Mouse (Mus musculus) ovary, adult 18-20 months (tissue): ENCODE results near the gene Pck1.

Source experiments
- DNase-seq: peaks from one replicate; pipeline ENCODE4 v3.0.0; 2022; ENCODE audit warnings: low spot score, mixed read lengths

The Pck1 gene

GRCm38 (mm10) chr2:173151352-173151751 is 1.5 kb upstream of the Pck1 start:
- DNase-seq: no peak

- no peak for DNase-seq
Measured at GRCm38 (mm10) chr2:173151784-173152284, 1.0 kb upstream of the Pck1 start.

- no peak for DNase-seq
Measured at GRCm38 (mm10) chr2:173153266-173153665, 418 bp downstream of the Pck1 start.

GRCm38 (mm10) chr2:173154513-173154912 is 1.7 kb downstream of the Pck1 start:
- no peak for DNase-seq

- no peak for DNase-seq
Measured at GRCm38 (mm10) chr2:173154962-173155361, 2.1 kb downstream of the Pck1 start.

- DNase-seq: no peak
Measured at GRCm38 (mm10) chr2:173155907-173156306, 3.1 kb downstream of the Pck1 start.

- DNase-seq: no peak
Measured at GRCm38 (mm10) chr2:173156923-173157322, 4.1 kb downstream of the Pck1 start.

DNA sequence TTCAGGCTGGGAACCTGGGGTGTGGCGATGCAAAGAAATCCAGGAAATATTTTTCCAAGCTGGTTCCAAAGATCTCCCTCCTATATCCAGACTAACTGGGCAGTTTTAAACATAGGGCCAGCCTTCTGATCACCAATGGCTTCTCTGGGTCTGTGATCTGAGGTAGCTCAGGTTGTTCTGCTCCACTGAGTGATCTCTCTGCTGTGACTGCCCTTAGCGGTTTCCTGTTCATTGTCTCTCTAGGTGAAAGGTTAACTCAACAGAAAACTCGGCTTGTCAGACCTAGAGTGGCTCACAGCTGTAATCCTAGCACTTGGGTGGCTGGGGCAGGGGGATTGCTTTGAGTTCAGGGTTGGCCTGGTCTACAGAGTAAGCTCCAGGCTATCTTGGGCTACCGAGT is 4.5 kb downstream of the Pck1 start:
- DNase-seq: no peak

DNA sequence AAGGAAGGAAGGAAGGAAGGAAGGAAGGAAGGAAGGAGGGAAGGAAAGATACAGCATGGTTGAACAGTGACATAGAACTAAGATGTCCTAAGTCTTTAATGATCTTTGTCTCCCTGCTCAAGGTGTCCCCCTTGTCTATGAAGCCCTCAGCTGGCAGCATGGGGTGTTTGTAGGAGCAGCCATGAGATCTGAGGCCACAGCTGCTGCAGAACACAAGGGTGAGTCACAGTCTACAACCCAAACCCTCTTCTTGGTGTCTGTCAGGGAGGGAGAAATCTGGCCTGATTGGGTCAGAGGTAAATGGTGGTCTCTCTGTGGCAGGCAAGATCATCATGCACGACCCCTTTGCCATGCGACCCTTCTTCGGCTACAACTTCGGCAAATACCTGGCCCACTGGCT is 5.0 kb downstream of the Pck1 start:
- no peak for DNase-seq

GRCm38 (mm10) chr2:173158390-173159055 is 5.7 kb downstream of the Pck1 start:
- no peak for DNase-seq

DNA sequence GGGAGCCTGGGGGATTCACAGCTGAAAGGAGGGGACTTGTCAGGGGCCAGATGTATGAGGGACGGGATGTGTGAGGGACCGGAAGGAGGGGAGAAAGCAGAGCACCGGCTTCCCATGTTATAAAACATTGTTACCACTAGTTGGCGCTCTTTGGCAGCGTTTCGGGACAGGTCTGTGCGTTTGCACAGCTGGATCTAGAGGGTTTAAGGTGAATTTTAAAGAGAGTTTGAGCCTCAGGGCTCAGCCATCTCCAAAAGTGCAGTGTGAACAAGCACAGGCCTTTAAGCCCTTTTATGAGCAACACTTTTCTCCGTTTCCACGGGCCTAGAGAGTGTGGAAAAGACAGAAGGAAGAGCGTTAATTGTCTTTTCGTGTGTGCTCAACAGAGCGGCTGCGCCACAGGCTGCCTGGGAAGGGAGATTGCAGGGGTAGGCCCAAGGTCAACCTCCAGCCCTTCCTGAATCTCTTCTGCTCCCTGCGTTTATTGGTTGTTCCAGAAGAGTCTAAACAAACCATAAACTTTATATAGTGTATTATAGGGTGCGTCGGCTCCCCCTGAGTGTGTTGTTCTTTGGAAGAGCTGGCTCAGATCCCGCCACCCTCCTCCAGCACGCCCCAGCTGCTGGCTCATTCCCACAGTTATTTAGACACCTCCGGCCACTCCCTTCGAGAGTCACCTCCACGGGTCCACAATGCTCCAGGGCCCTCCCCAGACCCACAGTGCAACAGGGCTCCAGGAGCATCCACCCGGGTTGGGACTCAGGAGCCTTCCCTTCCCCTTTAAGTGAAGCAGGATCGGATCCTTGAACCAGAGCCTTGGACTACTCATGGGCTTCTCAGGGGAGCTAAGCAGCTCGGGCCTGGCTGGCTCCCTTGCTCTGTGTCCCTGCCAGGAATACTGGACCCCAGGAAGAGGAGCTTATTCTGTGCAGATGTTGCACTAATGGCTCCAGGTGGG is 6.8 kb downstream of the Pck1 start:
- DNase-seq: peak; percentile 59

DNA sequence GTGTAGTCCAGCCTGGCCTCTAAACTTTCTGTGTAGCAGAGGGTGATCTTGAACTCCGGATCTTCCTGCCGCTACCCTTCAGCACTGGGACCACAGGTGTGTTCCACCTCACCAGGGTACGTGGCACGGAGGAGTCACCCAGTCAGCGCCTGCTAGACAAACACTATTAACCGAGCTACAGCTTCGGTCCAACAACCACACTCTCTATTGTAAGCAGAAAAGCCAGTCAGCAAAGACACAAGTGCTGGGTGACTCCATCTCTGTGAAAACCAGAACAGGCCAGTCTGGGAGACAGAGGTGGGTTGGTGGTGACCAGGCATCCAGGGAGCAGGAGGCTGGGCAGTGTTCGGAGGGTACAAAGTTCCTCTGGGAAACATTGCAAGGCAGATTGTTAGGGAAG is 10.5 kb downstream of the Pck1 start:
- no peak for DNase-seq

DNA sequence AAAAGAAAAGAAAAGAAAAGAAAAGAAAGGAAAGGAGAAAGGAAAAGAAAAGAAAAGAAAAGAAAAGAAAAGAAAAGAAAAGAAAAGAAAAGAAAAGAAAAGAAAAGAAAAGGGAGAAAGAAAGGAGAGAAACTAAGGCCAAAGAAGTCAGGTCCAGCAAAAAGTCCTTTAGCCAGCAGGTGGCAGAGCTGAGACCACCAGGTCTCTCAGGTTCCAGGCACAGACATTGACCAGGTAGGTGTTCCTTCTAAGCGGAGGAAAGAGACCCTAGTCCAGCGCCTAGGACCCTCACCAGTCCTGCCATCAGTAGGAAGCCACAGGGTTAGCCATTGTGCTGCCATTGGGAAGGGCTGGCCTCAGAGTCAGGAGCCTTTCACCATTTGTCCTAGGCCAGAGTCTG is 11.5 kb downstream of the Pck1 start:
- DNase-seq: no peak

DNA sequence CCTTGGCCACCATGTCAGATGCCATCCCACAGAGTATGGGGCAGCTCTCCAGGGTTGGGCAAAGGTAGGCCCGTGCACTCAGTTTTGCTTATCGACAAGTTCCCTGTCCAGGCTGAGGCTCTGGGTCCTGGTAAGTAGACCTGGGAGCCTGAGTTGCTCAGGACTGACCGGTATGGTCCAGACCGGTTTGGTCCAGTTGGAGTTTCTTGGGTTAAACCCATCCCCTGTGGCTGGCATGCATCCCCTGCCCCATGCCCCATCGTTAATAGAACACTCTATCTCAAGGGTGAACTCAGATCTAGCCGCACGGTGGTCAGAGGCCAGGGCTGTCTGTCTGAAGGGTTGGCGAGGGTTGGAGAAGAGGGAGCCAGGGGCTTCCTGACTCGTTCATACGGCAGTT is 12.1 kb downstream of the Pck1 start:
- DNase-seq: no peak

DNA sequence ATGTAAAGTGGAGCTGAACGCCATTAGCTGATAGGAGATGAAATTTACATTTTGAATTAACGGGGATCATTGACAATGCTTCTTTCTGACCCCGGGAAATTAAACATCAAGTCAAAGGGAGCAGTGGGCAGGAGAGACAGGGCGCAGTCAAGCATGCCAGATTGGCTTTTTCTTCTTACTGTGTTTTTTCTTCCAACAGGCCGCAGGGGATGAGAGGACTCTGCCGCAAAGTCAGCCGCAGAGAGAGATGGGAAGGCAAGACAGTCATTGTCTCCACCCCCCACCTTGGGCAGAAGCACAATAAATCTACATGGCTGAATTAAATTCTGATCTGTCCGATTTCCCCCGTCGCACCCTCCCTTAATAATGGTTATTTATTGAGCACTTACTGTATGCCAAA is 12.5 kb downstream of the Pck1 start:
- DNase-seq: no peak

DNA sequence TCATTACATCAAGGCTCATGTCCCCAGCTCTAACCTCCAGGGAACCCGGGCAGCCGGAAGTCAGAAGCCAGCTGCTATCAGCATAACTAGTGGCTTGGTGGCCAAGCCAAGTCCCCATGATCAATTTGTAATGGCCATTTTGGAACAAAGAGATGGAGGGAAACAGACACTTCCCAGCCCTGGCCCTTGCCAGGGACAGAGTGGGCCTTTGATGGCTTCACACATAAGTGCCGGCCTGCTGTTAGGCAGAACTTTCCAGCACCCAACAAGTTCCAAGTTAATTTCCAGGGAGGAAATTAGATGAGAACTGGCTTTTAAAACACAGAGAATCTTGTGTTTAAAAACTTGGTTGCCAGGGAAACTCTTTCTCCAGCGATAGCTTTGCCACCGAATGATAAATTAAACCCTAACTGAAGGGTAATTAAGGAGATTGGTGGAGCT is 15.6 kb downstream of the Pck1 start:
- DNase-seq: no peak

- no peak for DNase-seq
Measured at GRCm38 (mm10) chr2:173170081-173170480, 17.2 kb downstream of the Pck1 start.

GRCm38 (mm10) chr2:173170715-173171114 is 17.9 kb downstream of the Pck1 start:
- no peak for DNase-seq

DNA sequence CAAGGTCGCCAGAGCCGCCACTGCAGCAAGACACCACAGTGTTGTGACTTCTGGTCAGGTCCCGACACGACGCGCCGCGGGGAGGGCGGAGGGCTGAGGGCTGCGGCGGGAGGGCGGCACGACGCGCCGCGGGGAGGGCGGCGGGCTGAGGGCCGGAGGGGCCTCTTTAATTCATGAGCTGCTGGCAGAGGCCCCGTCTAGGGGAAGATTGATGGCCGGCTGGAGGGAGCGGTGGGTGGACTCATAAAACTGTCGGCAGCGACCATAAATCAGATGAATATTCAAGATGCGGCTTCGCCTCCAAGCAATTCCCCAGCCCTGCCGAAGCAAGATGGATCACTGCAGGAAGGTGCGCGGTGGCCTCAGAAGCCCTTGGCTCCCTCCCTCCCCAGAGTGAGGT is 18.6 kb downstream of the Pck1 start:
- DNase-seq: peak; percentile 60

DNA sequence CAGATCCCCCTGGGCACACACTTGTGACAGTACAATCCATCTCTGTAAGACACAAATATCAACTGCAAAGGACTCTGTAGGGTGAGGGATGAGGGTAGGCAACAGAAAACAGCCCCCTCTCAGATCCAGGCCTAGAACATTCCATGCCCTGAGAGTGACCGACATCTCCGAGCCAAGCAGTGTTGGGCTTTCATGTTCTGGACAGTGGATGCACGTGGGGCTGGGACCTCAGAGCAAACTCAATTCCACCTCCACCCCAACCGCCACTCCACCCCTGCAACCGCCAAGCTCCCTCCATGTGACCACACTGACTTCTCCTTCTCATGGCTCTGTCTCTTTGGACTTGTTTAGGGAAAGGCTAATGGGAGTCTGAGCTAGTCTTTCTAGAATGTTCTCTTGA is 19.1 kb downstream of the Pck1 start:
- no peak for DNase-seq

- DNase-seq: peak; percentile 0
Measured at GRCm38 (mm10) chr2:173172386-173172785, 19.5 kb downstream of the Pck1 start.

DNA sequence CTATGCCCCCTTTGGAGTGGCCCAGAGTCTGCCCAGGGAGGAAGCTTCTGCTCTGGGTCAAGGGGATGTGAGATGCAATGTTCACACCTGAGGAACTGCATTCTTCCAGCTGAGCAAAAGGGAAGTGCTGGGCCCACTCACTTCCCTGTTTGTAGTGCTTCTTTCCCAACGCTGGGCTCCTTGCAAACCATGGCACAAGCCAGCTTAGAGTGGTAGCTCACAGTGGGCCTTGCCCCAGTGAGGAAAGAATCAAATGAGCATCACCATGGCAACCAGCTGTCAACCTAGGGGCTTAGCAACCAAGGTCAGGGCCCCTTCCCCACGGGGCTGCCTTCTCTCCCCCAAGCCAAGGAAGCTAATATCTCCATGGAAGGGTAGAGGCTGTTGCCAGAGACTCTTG is 20.2 kb downstream of the Pck1 start:
- DNase-seq: peak; percentile 1
